Mouse (Mus musculus): ENCODE results near the gene Borcs5. TPM values are rescaled to one million over a fixed set of nuclear protein-coding genes. Genes with fewer than 3 reads are reported as not detected.
A peak's percentile ranks its signal among the peaks of the same experiment; 100 is the strongest.

The Borcs5 gene
- polyA plus RNA-seq, 1 experiment from 2014 or later: 15.8 TPM

DNA sequence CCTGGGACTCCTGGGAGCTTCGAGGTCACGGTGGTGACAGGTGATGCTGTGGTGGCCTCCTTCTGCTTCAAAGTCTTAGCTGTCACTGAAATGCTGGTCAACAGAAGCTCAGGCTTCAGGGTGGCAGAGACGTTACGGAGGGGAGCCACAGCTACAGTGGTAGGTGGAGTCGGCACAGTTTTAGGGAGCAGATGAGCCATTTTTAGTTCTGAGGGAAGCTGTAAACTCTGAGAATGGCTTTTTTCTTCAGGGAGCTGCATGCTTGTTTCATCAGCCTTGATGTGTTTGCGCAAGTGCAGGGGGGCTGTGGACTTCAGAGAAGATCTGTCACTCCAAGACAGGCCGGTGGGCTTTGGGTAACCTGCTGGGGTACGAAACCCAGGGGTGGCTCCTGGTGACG, 28.9 kb upstream of the Borcs5 start:
- no peaks in the 10 kb centered on the region for H3K9me3 ChIP-seq (replicated peaks)
- peaks cover 45% of the 10 kb centered on the region for H3K4me1 ChIP-seq
- no peak overlapping the region for H3K4me3 ChIP-seq (replicated peaks)
- no peaks in the 10 kb centered on the region for H3K36me3 ChIP-seq
- no peaks in the 10 kb centered on the region for H3K27me3 ChIP-seq
- H3K4me2 ChIP-seq: no peak overlapping the region
- 75% methylated on average over 9 of the region's 9 CpGs for WGBS
- no peak for ATAC-seq (replicated peaks; ENCODE audit: low FRiP score)
- no peak overlapping the region for H3K9ac ChIP-seq
- no peak overlapping the region for H3K27ac ChIP-seq

- Histone ChIP-seq H3K27me3 (no peaks in the 10 kb centered on the region), H3K4me2 (no peak overlapping the region), H3K9ac (no peak overlapping the region), H3K36me3 (no peaks in the 10 kb centered on the region), H3K4me1 (peaks cover 43% of the 10 kb centered on the region), H3K27ac (no peak overlapping the region), H3K9me3 (replicated peaks) (no peaks in the 10 kb centered on the region), H3K4me3 (replicated peaks) (no peak overlapping the region)
- no peak for ATAC-seq (replicated peaks; ENCODE audit: low FRiP score)
- WGBS: 72% methylated on average over 13 of the region's 13 CpGs
These were observed 27.4 kb upstream of the Borcs5 start for GRCm38 (mm10) chr6:134611896-134612295.

DNA sequence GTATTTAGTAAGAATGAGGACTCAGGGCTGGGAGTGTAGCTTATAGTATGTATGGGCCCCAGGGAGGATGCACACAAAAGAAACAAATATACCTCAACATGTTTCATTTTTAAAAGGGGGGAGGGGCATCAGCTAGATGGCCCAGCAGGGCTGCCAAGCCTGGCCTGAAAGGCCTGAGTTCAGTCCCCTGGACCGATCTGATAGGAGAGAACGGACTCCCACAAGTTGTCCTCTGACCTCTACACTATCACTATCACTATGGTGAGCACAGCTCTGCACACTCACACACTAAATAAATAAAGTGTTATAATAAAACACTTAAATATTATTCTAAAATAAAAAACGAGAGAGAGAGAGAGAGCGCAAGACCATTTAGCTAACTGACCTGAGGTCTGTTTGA, 25.0 kb upstream of the Borcs5 start:
- H3K4me3 ChIP-seq (replicated peaks): no peak overlapping the region
- H3K27ac ChIP-seq: peak overlapping the region; percentile 54; the same call in 1 of the 2 replicates
- no peaks in the 10 kb centered on the region for H3K9me3 ChIP-seq (replicated peaks)
- ATAC-seq (replicated peaks; ENCODE audit: low FRiP score): peak; percentile 55; the same call in 1 of the 2 replicates
- peaks cover 32% of the 10 kb centered on the region for H3K4me1 ChIP-seq
- H3K27me3 ChIP-seq: no peaks in the 10 kb centered on the region
- peak overlapping the region; percentile 43 for H3K4me2 ChIP-seq
- 34% methylated on average over 4 of the region's 4 CpGs for WGBS
- no peak overlapping the region for H3K9ac ChIP-seq
- no peaks in the 10 kb centered on the region for H3K36me3 ChIP-seq

- Histone ChIP-seq H3K4me2 (peak overlapping the region; percentile 43), H3K27me3 (no peaks in the 10 kb centered on the region), H3K36me3 (no peaks in the 10 kb centered on the region), H3K9ac (no peak overlapping the region), H3K4me3 (replicated peaks) (0 out of 2 replicates have a peak overlapping the region, but pooled peaks have one; percentile 11), H3K27ac (peak overlapping the region; percentile 54), H3K9me3 (replicated peaks) (no peaks in the 10 kb centered on the region), H3K4me1 (peaks cover 26% of the 10 kb centered on the region)
- 4% methylated on average over 16 of the region's 16 CpGs for WGBS
- peak; percentile 67 for ATAC-seq (replicated peaks; ENCODE audit: low FRiP score)
These were observed 24.3 kb upstream of the Borcs5 start for GRCm38 (mm10) chr6:134614723-134615648.

DNA sequence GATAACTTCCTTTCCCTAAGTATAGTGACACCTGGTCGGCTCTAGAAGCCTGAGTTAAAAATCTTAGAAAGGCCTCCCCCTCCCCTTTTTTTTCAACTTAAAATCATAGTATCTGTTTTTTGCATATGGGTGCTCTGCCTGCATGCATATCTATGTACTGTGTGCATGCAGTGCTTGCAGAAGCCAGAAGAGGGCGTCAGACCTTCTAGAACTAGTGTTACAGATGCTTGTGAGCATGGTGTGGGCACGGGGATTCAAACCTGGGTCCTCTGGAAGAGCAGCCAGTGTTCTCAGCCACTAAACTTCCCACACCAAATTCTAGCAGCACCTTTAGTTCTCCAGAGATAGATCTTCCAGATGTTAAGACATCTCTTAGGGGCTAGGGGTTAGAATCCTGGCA, 21.7 kb upstream of the Borcs5 start:
- H3K4me2 ChIP-seq: no peak overlapping the region
- no peak overlapping the region for H3K4me3 ChIP-seq (replicated peaks)
- no peak for ATAC-seq (replicated peaks; ENCODE audit: low FRiP score)
- H3K27me3 ChIP-seq: no peaks in the 10 kb centered on the region
- WGBS: 58% methylated on average over 3 of the region's 3 CpGs
- peaks cover 19% of the 10 kb centered on the region for H3K4me1 ChIP-seq
- H3K9ac ChIP-seq: no peak overlapping the region
- no peaks in the 10 kb centered on the region for H3K9me3 ChIP-seq (replicated peaks)
- H3K27ac ChIP-seq: no peak overlapping the region
- H3K36me3 ChIP-seq: no peaks in the 10 kb centered on the region

GRCm38 (mm10) chr6:134620129-134620528, 19.2 kb upstream of the Borcs5 start:
- Histone ChIP-seq H3K4me1 (peaks cover 12% of the 10 kb centered on the region), H3K36me3 (no peaks in the 10 kb centered on the region), H3K9ac (no peak overlapping the region), H3K27me3 (no peaks in the 10 kb centered on the region), H3K9me3 (replicated peaks) (no peaks in the 10 kb centered on the region), H3K4me2 (no peak overlapping the region), H3K4me3 (replicated peaks) (no peak overlapping the region), H3K27ac (peak overlapping the region; percentile 38; the same call in 1 of the 2 replicates)
- peak; percentile 30; the same call in 1 of the 2 replicates for ATAC-seq (replicated peaks; ENCODE audit: low FRiP score)
- WGBS: 68% methylated on average over 3 of the region's 3 CpGs

DNA sequence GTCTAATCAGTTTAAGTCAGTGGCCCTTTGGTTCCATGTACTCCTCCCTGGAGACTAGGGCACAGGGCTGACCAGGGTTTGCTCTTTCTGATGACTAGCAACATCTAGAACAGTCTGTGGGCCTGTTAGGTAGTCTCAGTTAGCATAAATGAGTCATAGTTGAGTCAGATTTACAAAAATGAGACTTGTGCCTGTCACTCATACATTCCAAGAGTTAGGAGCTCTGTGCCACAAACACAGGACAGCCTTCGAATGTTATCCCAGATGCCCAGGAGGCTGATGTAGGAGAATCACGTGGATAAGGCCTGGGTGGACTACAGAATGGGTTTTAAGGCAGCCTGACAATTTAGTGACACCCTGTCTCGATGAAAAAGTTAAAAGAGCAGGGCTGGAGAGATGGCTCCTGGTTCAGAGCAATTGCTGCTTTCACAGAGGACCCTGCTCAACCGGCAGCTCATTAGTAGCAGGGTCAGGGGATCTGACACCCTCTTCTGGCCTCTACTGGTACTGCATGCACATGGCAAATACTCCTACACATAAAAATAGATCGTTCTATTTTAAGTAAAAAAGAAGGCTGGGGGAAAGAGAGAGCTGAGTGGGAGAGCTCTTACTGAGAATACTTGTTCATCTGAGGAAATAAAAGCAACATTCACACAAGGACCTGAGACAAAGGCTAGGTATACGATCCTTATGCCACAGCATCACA, 18.3 kb upstream of the Borcs5 start:
- Histone ChIP-seq H3K36me3 (no peaks in the 10 kb centered on the region), H3K9me3 (replicated peaks) (no peaks in the 10 kb centered on the region), H3K4me2 (no peak overlapping the region), H3K27me3 (no peaks in the 10 kb centered on the region), H3K27ac (peak overlapping the region; percentile 38; the same call in 1 of the 2 replicates), H3K4me1 (peaks cover 4% of the 10 kb centered on the region; the same call in 1 of the 2 replicates), H3K9ac (no peak overlapping the region), H3K4me3 (replicated peaks) (no peak overlapping the region)
- no peak for ATAC-seq (replicated peaks; ENCODE audit: low FRiP score)
- 68% methylated on average over 6 of the region's 6 CpGs for WGBS

DNA sequence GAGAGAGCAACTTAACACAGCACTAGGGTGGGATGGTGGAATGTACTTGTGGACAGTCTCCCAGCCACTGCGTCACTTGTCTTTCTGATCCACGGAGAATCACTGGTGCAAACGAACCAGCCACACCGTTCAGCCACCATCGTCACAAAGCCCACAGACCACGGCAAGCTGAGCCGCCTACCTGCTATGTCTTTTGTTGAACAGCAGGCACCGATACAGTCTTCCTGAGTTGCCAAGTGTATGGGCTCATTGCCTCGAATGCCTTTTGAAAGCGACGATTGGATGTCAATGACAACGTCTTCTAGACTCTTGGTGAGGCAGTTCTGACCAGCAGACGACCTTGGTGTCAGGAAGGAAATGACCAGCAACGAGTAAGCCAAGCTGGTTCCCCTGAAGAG, 17.8 kb upstream of the Borcs5 start:
- no peak overlapping the region for H3K4me2 ChIP-seq
- H3K27ac ChIP-seq: no peak overlapping the region
- 79% methylated on average over 14 of the region's 14 CpGs for WGBS
- no peaks in the 10 kb centered on the region for H3K9me3 ChIP-seq (replicated peaks)
- no peak for ATAC-seq (replicated peaks; ENCODE audit: low FRiP score)
- no peak overlapping the region for H3K4me3 ChIP-seq (replicated peaks)
- H3K9ac ChIP-seq: no peak overlapping the region
- no peaks in the 10 kb centered on the region for H3K27me3 ChIP-seq
- 0 out of 2 replicates have a peak, but pooled peaks cover 3% of the 10 kb centered on the region for H3K4me1 ChIP-seq
- no peaks in the 10 kb centered on the region for H3K36me3 ChIP-seq

- no peaks in the 10 kb centered on the region for H3K9me3 ChIP-seq (replicated peaks)
- 0 out of 2 replicates have a peak, but pooled peaks cover 3% of the 10 kb centered on the region for H3K4me1 ChIP-seq
- WGBS: 72% methylated on average over 12 of the region's 12 CpGs
- H3K27me3 ChIP-seq: no peaks in the 10 kb centered on the region
- H3K27ac ChIP-seq: no peak overlapping the region
- no peak overlapping the region for H3K9ac ChIP-seq
- no peak overlapping the region for H3K4me2 ChIP-seq
- no peak for ATAC-seq (replicated peaks; ENCODE audit: low FRiP score)
- H3K4me3 ChIP-seq (replicated peaks): no peak overlapping the region
- no peaks in the 10 kb centered on the region for H3K36me3 ChIP-seq
These were observed 13.9 kb upstream of the Borcs5 start for GRCm38 (mm10) chr6:134625431-134625830.

- Histone ChIP-seq H3K4me2 (no peak overlapping the region), H3K4me3 (replicated peaks) (no peak overlapping the region), H3K27me3 (no peaks in the 10 kb centered on the region), H3K27ac (no peak overlapping the region), H3K9me3 (replicated peaks) (no peaks in the 10 kb centered on the region), H3K4me1 (0 out of 2 replicates have a peak, but pooled peaks cover 3% of the 10 kb centered on the region), H3K9ac (no peak overlapping the region), H3K36me3 (no peaks in the 10 kb centered on the region)
- WGBS: 94% methylated on average over 1 of the region's 1 CpGs
- no peak for ATAC-seq (replicated peaks; ENCODE audit: low FRiP score)
These were observed 12.7 kb upstream of the Borcs5 start for GRCm38 (mm10) chr6:134626564-134626963.

GRCm38 (mm10) chr6:134630447-134630846, 8.9 kb upstream of the Borcs5 start:
- Histone ChIP-seq H3K27me3 (0 out of 2 replicates have a peak, but pooled peaks cover 3% of the 10 kb centered on the region), H3K36me3 (no peaks in the 10 kb centered on the region), H3K9ac (no peak overlapping the region), H3K27ac (0 out of 2 replicates have a peak overlapping the region, but pooled peaks have one; percentile 29), H3K9me3 (replicated peaks) (no peaks in the 10 kb centered on the region), H3K4me1 (peaks cover 11% of the 10 kb centered on the region), H3K4me3 (replicated peaks) (no peak overlapping the region), H3K4me2 (no peak overlapping the region)
- no peak for ATAC-seq (replicated peaks; ENCODE audit: low FRiP score)
- 51% methylated on average over 9 of the region's 9 CpGs for WGBS
